Mouse (Mus musculus): ENCODE measurements around the gene Rabgap1l. TPM values are rescaled to one million over a fixed set of nuclear protein-coding genes. Genes with fewer than 3 reads are reported as not detected.

Rabgap1l gene
- polyA plus RNA-seq, 1 experiment from 2014 or later = 13.6 TPM

GRCm38 (mm10) chr1:160227196-160227595, 565.8 kb downstream of the Rabgap1l start:
- Histone ChIP-seq H3K27ac (replicated peaks; ENCODE audit: low read depth, low read length) (no peak overlapping the region), H3K4me3 (ENCODE audit: low read depth, low read length) (no peak overlapping the region), H3K4me2 (ENCODE audit: low read depth, low read length) (no peak overlapping the region), H3K9me3 (replicated peaks; ENCODE audit: control insufficient read depth, low read length) (no peaks in the 10 kb centered on the region), H3K36me3 (replicated peaks; ENCODE audit: control insufficient read depth, insufficient read depth, low read depth, low read length) (no peaks in the 10 kb centered on the region), H3K27me3 (ENCODE audit: control insufficient read depth, insufficient read depth, low read length) (no peaks in the 10 kb centered on the region), H3K9ac (replicated peaks; ENCODE audit: low read length) (no peak overlapping the region), H3K4me1 (ENCODE audit: control insufficient read depth, insufficient read depth, low read length) (no peaks in the 10 kb centered on the region)
- 92% methylated on average over 4 of the region's 4 CpGs for WGBS
- ATAC-seq (replicated peaks; ENCODE audit: insufficient number of reproducible peaks, low FRiP score, low TSS enrichment, low read depth) (no peak), DNase-seq (ENCODE audit: low spot score) (no peak)

DNA sequence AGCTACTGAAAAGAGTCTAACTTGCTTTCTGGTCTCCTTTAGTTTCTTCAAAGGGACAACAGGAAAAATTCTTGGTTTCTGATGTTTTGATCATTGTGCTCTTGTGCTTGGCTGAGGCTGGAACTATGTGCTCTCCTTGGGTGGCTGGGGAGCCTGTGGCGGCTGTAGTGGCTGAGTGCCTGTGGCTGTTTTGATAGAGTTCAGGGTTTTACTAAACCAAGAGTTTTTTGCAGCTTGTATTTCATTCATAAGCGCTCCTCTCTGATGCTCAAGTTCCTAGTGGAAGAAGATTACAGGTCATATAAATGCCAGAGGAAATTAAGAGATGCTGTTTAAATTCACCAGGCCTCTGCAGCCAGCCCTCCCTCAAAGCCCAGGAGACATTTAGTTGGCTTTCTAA, 568.9 kb downstream of the Rabgap1l start:
- Histone ChIP-seq H3K4me3 (ENCODE audit: low read depth, low read length) (no peak overlapping the region), H3K27me3 (ENCODE audit: control insufficient read depth, insufficient read depth, low read length) (no peaks in the 10 kb centered on the region), H3K4me1 (ENCODE audit: control insufficient read depth, insufficient read depth, low read length) (no peaks in the 10 kb centered on the region), H3K27ac (replicated peaks; ENCODE audit: low read depth, low read length) (no peak overlapping the region), H3K9me3 (replicated peaks; ENCODE audit: control insufficient read depth, low read length) (no peaks in the 10 kb centered on the region), H3K36me3 (replicated peaks; ENCODE audit: control insufficient read depth, insufficient read depth, low read depth, low read length) (no peaks in the 10 kb centered on the region), H3K4me2 (ENCODE audit: low read depth, low read length) (no peak overlapping the region), H3K9ac (replicated peaks; ENCODE audit: low read length) (no peak overlapping the region)
- DNase-seq (ENCODE audit: low spot score) (peak; percentile 12), ATAC-seq (replicated peaks; ENCODE audit: insufficient number of reproducible peaks, low FRiP score, low TSS enrichment, low read depth) (no peak)
- WGBS = 55% methylated on average over 2 of the region's 2 CpGs

DNA sequence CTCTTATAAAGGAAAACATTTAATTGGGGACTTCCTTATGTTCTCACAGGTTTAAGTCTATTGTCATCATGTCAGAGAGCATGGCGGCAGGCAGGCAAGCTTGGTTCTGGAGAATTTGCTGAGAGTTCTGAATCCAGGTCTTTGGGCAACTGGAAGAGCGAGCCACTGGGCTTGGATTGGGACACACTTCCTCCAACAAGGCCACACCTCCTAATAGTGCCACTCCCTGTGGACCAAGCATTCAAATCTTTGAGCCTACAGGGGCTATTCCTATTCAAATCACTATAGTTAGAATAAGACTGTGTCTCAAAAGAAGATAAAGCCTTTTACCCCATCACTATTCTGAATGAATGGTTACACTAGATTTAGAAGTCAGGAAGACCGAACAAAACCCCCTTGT, 575.1 kb downstream of the Rabgap1l start:
- Histone ChIP-seq H3K9ac (replicated peaks; ENCODE audit: low read length) (no peak overlapping the region), H3K4me1 (ENCODE audit: control insufficient read depth, insufficient read depth, low read length) (no peaks in the 10 kb centered on the region), H3K27ac (replicated peaks; ENCODE audit: low read depth, low read length) (no peak overlapping the region), H3K27me3 (ENCODE audit: control insufficient read depth, insufficient read depth, low read length) (no peaks in the 10 kb centered on the region), H3K4me3 (ENCODE audit: low read depth, low read length) (no peak overlapping the region), H3K9me3 (replicated peaks; ENCODE audit: control insufficient read depth, low read length) (no peaks in the 10 kb centered on the region), H3K36me3 (replicated peaks; ENCODE audit: control insufficient read depth, insufficient read depth, low read depth, low read length) (no peaks in the 10 kb centered on the region), H3K4me2 (ENCODE audit: low read depth, low read length) (no peak overlapping the region)
- no peak for DNase-seq (ENCODE audit: low spot score)
- no peak for ATAC-seq (replicated peaks; ENCODE audit: insufficient number of reproducible peaks, low FRiP score, low TSS enrichment, low read depth)
- 81% methylated on average over 3 of the region's 3 CpGs for WGBS

GRCm38 (mm10) chr1:160214171-160214570, 578.8 kb downstream of the Rabgap1l start:
- Histone ChIP-seq H3K27me3 (ENCODE audit: control insufficient read depth, insufficient read depth, low read length) (no peaks in the 10 kb centered on the region), H3K9ac (replicated peaks; ENCODE audit: low read length) (no peak overlapping the region), H3K9me3 (replicated peaks; ENCODE audit: control insufficient read depth, low read length) (no peaks in the 10 kb centered on the region), H3K4me1 (ENCODE audit: control insufficient read depth, insufficient read depth, low read length) (no peaks in the 10 kb centered on the region), H3K4me2 (ENCODE audit: low read depth, low read length) (no peak overlapping the region; the same call in 1 of the 2 replicates), H3K27ac (replicated peaks; ENCODE audit: low read depth, low read length) (no peak overlapping the region), H3K36me3 (replicated peaks; ENCODE audit: control insufficient read depth, insufficient read depth, low read depth, low read length) (no peaks in the 10 kb centered on the region), H3K4me3 (ENCODE audit: low read depth, low read length) (no peak overlapping the region)
- ATAC-seq (replicated peaks; ENCODE audit: insufficient number of reproducible peaks, low FRiP score, low TSS enrichment, low read depth) (no peak), DNase-seq (ENCODE audit: low spot score) (no peak)
- WGBS = 73% methylated on average over 7 of the region's 7 CpGs

GRCm38 (mm10) chr1:160212703-160213669, 580.0 kb downstream of the Rabgap1l start, which contains the start of gene Cacybp:
Gene Cacybp (minus strand): TSS chr1:160212875.
- peak; percentile 97 for ATAC-seq (replicated peaks; ENCODE audit: insufficient number of reproducible peaks, low FRiP score, low TSS enrichment, low read depth)
- WGBS = under 1% methylated on average over 73 of the region's 76 CpGs

GRCm38 (mm10) chr1:160212123-160212691, 580.8 kb downstream of the Rabgap1l start:
- under 1% methylated on average over 45 of the region's 45 CpGs for WGBS
- H3K9ac ChIP-seq (replicated peaks; ENCODE audit: low read length) = peak overlapping the region; percentile 88
- H3K36me3 ChIP-seq (replicated peaks; ENCODE audit: control insufficient read depth, insufficient read depth, low read depth, low read length) = no peaks in the 10 kb centered on the region; the same call in 1 of the 2 replicates
- H3K4me3 ChIP-seq (ENCODE audit: low read depth, low read length) = peak overlapping the region; percentile 76
- no peaks in the 10 kb centered on the region for H3K4me1 ChIP-seq (ENCODE audit: control insufficient read depth, insufficient read depth, low read length)
- H3K27me3 ChIP-seq (ENCODE audit: control insufficient read depth, insufficient read depth, low read length) = no peaks in the 10 kb centered on the region
- H3K9me3 ChIP-seq (replicated peaks; ENCODE audit: control insufficient read depth, low read length) = no peaks in the 10 kb centered on the region
- peak; percentile 79 for ATAC-seq (replicated peaks; ENCODE audit: insufficient number of reproducible peaks, low FRiP score, low TSS enrichment, low read depth)
- H3K27ac ChIP-seq (replicated peaks; ENCODE audit: low read depth, low read length) = peak overlapping the region; percentile 68
- DNase-seq (ENCODE audit: low spot score) = peak; percentile 51
- peak overlapping the region; percentile 48 for H3K4me2 ChIP-seq (ENCODE audit: low read depth, low read length)

More at GRCm38 (mm10) chr1:160212703-160213669, 580.0 kb downstream of the Rabgap1l start, which contains the start of gene Cacybp:
- Histone ChIP-seq H3K9me3 (replicated peaks; ENCODE audit: control insufficient read depth, low read length) (no peaks in the 10 kb centered on the region), H3K4me1 (ENCODE audit: control insufficient read depth, insufficient read depth, low read length) (no peaks in the 10 kb centered on the region), H3K36me3 (replicated peaks; ENCODE audit: control insufficient read depth, insufficient read depth, low read depth, low read length) (no peaks in the 10 kb centered on the region), H3K4me3 (ENCODE audit: low read depth, low read length) (peak within 1 kb of the TSS; percentile 76), H3K9ac (replicated peaks; ENCODE audit: low read length) (peak within 1 kb of the TSS; percentile 93), H3K27ac (replicated peaks; ENCODE audit: low read depth, low read length) (peak within 1 kb of the TSS; percentile 99), H3K4me2 (ENCODE audit: low read depth, low read length) (peak within 1 kb of the TSS; percentile 60), H3K27me3 (ENCODE audit: control insufficient read depth, insufficient read depth, low read length) (no peaks in the 10 kb centered on the region)
- DNase-seq (ENCODE audit: low spot score) = peak; percentile 100

GRCm38 (mm10) chr1:160211597-160212122, 581.4 kb downstream of the Rabgap1l start:
- no peaks in the 10 kb centered on the region; the same call in 1 of the 2 replicates for H3K36me3 ChIP-seq (replicated peaks; ENCODE audit: control insufficient read depth, insufficient read depth, low read depth, low read length)
- WGBS = 3% methylated on average over 8 of the region's 8 CpGs
- H3K9ac ChIP-seq (replicated peaks; ENCODE audit: low read length) = peak overlapping the region; percentile 88
- no peak for ATAC-seq (replicated peaks; ENCODE audit: insufficient number of reproducible peaks, low FRiP score, low TSS enrichment, low read depth)
- H3K4me3 ChIP-seq (ENCODE audit: low read depth, low read length) = peak overlapping the region; percentile 76
- H3K4me2 ChIP-seq (ENCODE audit: low read depth, low read length) = peak overlapping the region; percentile 48
- no peak overlapping the region for H3K27ac ChIP-seq (replicated peaks; ENCODE audit: low read depth, low read length)
- no peaks in the 10 kb centered on the region for H3K4me1 ChIP-seq (ENCODE audit: control insufficient read depth, insufficient read depth, low read length)
- H3K9me3 ChIP-seq (replicated peaks; ENCODE audit: control insufficient read depth, low read length) = no peaks in the 10 kb centered on the region
- no peaks in the 10 kb centered on the region for H3K27me3 ChIP-seq (ENCODE audit: control insufficient read depth, insufficient read depth, low read length)
- no peak for DNase-seq (ENCODE audit: low spot score)
